Mouse (Mus musculus) MEL (cell line): ENCODE measurements at regions not wholly inside any gene's neighbourhood (a gene's known extent, or its start where the extent isn't known, plus 50 kb on each side); places are given as distances from the start of the nearest gene placed in this dataset.

Source experiments
- CTCF ChIP-seq, 3 experiments: IDR thresholded peaks in 2 of 3; conservative IDR thresholded peaks in 1 of 3; 2 replicates each; pipeline ENCODE4 v1.5.1; 2011 to 2012; ENCODE audit warnings: low read length in 3 of 3, low read depth in 2 of 3, mild to moderate bottlenecking in 2 of 3, improper control_type of control experiment in 1 of 3, inconsistent platforms in 1 of 3, mixed read lengths in 1 of 3, moderate library complexity in 1 of 3; ENCODE audit not compliant: control insufficient read depth in 1 of 3, insufficient read depth in 1 of 3, poor library complexity in 1 of 3, severe bottlenecking in 1 of 3
- MAX ChIP-seq: IDR thresholded peaks from 2 replicates; pipeline ENCODE4 v1.6.1; 2011; ENCODE audit warnings: low read length, improper control_type of control experiment
- NELFE ChIP-seq: IDR thresholded peaks from 2 replicates; pipeline ENCODE4 v1.6.1; 2011; ENCODE audit warnings: low read depth, low read length, improper control_type of control experiment
- NRF1 ChIP-seq: IDR thresholded peaks from 2 replicates; pipeline ENCODE4 v1.6.1; 2014; ENCODE audit warnings: low read depth, mild to moderate bottlenecking, inconsistent platforms, low read length, improper control_type of control experiment, moderate library complexity; ENCODE audit not compliant: poor library complexity, insufficient read depth, severe bottlenecking

GRCm38 (mm10) chr13:85066585-85067550 is 122.3 kb upstream of the Ccnh start:
- TF ChIP-seq NELFE (no peak), CTCF (IDR thresholded peaks at IDR 0.05 in 2 of 3, conservative IDR thresholded peaks at IDR 0.05 in 1 of 3; ENCODE audit: control insufficient read depth in 1 of 3, insufficient read depth in 1 of 3, low read depth in 2 of 3, low read length in 3 of 3, poor library complexity in 1 of 3, severe bottlenecking in 1 of 3) (no peak), MAX (no peak), NRF1 (no peak)
